Mouse (Mus musculus): ENCODE results near the gene Aco1. TPM values are rescaled to one million over a fixed set of nuclear protein-coding genes. Genes with fewer than 3 reads are reported as not detected.

Aco1 gene
- polyA plus RNA-seq, 1 experiment: 35.5 TPM

GRCm38 (mm10) chr4:40220437-40220836 is 77.6 kb downstream of the Aco1 start:
- H3K4me2 ChIP-seq (ENCODE audit: low read depth): no peak overlapping the region
- H3K79me2 ChIP-seq (ENCODE audit: control insufficient read depth, insufficient read depth): no peaks in the 10 kb centered on the region
- no peak overlapping the region for H3K4me3 ChIP-seq
- H3K36me3 ChIP-seq (ENCODE audit: control insufficient read depth, insufficient read depth): no peaks in the 10 kb centered on the region
- TF ChIP-seq MAX (IDR thresholded peaks at IDR 0.05; ENCODE audit: low read depth): no peak
- no peak for TF ChIP-seq MYOG (IDR thresholded peaks at IDR 0.05; ENCODE audit: control insufficient read depth in 1 of 3, insufficient read depth in 1 of 3, insufficient read length in 2 of 3, low read depth in 2 of 3)
- TF ChIP-seq USF1 (IDR thresholded peaks at IDR 0.05; ENCODE audit: low read depth): no peak
- TF ChIP-seq MYOD1 (IDR thresholded peaks at IDR 0.05; ENCODE audit: control insufficient read depth in 1 of 3, insufficient read length in 2 of 3, low read depth in 2 of 3): no peak
- H3K27me3 ChIP-seq (ENCODE audit: control insufficient read depth, insufficient read depth, insufficient read length): no peaks in the 10 kb centered on the region
- H3ac ChIP-seq (ENCODE audit: control insufficient read depth, insufficient read length): no peak overlapping the region

DNA sequence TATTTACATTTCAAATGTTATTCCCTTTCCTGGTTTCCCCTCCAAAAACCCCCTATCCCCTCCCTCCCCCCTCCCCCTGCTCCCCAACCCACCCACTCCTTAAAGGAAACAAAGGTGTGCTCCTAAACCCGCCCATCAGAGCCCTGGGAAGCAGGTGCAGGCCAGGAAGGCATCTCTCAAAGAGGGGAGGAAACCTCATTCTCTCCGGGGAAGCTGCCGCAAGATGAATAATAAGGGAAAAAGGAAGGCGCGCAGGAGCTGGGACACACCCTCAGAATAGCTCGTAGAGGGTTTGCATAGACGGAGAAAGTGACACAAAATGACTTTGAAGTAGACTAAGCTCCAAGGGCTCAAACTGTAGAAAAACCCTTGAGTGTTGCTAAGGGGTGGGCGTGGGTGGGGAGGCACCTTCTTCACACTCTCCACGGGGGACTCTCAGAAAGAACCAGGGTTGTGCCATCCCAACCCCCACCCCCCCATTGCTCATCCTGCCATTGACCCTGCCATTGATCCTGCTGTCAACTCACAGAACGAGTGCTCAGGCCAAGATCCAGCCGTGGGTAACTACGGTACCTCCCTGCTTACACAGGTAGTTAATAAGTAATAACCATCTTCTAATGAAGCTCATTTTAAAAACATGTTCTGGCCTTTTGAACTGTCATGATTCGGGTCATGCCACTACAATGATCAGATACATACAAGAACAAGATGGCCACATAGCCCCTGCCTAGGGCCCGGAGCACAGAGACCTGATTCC is 78.3 kb downstream of the Aco1 start:
- Histone ChIP-seq H3K4me2 (ENCODE audit: low read depth) (no peak overlapping the region), H3K4me3 (no peak overlapping the region), H3K27me3 (ENCODE audit: control insufficient read depth, insufficient read depth, insufficient read length) (no peaks in the 10 kb centered on the region), H3K79me2 (ENCODE audit: control insufficient read depth, insufficient read depth) (no peaks in the 10 kb centered on the region), H3K36me3 (ENCODE audit: control insufficient read depth, insufficient read depth) (no peaks in the 10 kb centered on the region), H3ac (ENCODE audit: control insufficient read depth, insufficient read length) (no peak overlapping the region)
- TF ChIP-seq SRF (IDR thresholded peaks at IDR 0.05; ENCODE audit: control insufficient read depth, insufficient read length, low read depth) (no peak), POLR2AphosphoS2 (IDR thresholded peaks at IDR 0.05; ENCODE audit: insufficient read length, low read depth) (no peak), TCF12 (IDR thresholded peaks at IDR 0.05; ENCODE audit: insufficient read depth, poor library complexity, severe bottlenecking) (no peak), E2F4 (IDR thresholded peaks at IDR 0.05; ENCODE audit: insufficient read depth) (no peak), CEBPB (IDR thresholded peaks at IDR 0.05; ENCODE audit: insufficient read depth, poor library complexity, severe bottlenecking) (no peak), MYOD1 (IDR thresholded peaks at IDR 0.05; ENCODE audit: control insufficient read depth in 1 of 3, insufficient read length in 2 of 3, low read depth in 2 of 3) (no peak), MAX (IDR thresholded peaks at IDR 0.05; ENCODE audit: low read depth) (no peak), REST (IDR thresholded peaks at IDR 0.05; ENCODE audit: insufficient read depth, insufficient read length) (no peak), POLR2A (IDR thresholded peaks at IDR 0.05; ENCODE audit: insufficient read length, low read depth) (no peak), TCF3 (IDR thresholded peaks at IDR 0.05; ENCODE audit: insufficient read length, low read depth) (no peak), USF1 (IDR thresholded peaks at IDR 0.05; ENCODE audit: low read depth) (no peak)

- no peak overlapping the region for H3K4me2 ChIP-seq (ENCODE audit: low read depth)
- H3K36me3 ChIP-seq (ENCODE audit: control insufficient read depth, insufficient read depth): no peaks in the 10 kb centered on the region
- H3K27me3 ChIP-seq (ENCODE audit: control insufficient read depth, insufficient read depth, insufficient read length): no peaks in the 10 kb centered on the region
- H3K4me3 ChIP-seq: no peak overlapping the region
- TF ChIP-seq TCF3 (IDR thresholded peaks at IDR 0.05; ENCODE audit: insufficient read length, low read depth) (no peak), REST (IDR thresholded peaks at IDR 0.05; ENCODE audit: insufficient read depth, insufficient read length) (no peak), CEBPB (IDR thresholded peaks at IDR 0.05; ENCODE audit: insufficient read depth, poor library complexity, severe bottlenecking) (no peak), SRF (IDR thresholded peaks at IDR 0.05; ENCODE audit: control insufficient read depth, insufficient read length, low read depth) (no peak), MYOD1 (IDR thresholded peaks at IDR 0.05; ENCODE audit: control insufficient read depth in 1 of 3, insufficient read length in 2 of 3, low read depth in 2 of 3) (no peak), MAX (IDR thresholded peaks at IDR 0.05; ENCODE audit: low read depth) (no peak), MYOG (IDR thresholded peaks at IDR 0.05; ENCODE audit: control insufficient read depth in 1 of 3, insufficient read depth in 1 of 3, insufficient read length in 2 of 3, low read depth in 2 of 3) (no peak), POLR2AphosphoS2 (IDR thresholded peaks at IDR 0.05; ENCODE audit: insufficient read length, low read depth) (no peak)
- H3ac ChIP-seq (ENCODE audit: control insufficient read depth, insufficient read length): no peak overlapping the region
- no peaks in the 10 kb centered on the region for H3K79me2 ChIP-seq (ENCODE audit: control insufficient read depth, insufficient read depth)
Measured at GRCm38 (mm10) chr4:40221876-40222585, 79.2 kb downstream of the Aco1 start.

DNA sequence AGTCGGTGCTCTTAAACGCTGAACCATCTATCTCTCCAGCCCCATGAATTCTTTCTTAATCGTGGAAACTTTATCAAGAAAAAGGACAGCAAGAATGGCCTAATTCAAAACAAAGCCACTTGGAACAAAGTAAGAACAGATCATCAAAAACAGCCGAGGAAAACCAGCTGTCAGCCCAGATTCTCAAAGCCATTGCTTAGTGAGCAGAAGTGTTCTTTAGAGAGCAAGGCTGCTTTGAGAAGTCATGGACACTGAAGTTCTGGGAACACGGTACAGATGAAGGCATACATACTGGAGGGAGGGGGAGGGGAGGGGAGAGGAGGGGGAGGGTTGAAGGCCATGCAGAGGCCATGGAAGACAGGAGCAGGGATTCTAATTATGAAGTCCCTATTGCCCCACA is 83.2 kb downstream of the Aco1 start:
- Histone ChIP-seq H3K79me2 (ENCODE audit: control insufficient read depth, insufficient read depth) (no peaks in the 10 kb centered on the region), H3K36me3 (ENCODE audit: control insufficient read depth, insufficient read depth) (no peaks in the 10 kb centered on the region), H3K27me3 (ENCODE audit: control insufficient read depth, insufficient read depth, insufficient read length) (no peaks in the 10 kb centered on the region), H3ac (ENCODE audit: control insufficient read depth, insufficient read length) (no peak overlapping the region), H3K4me2 (ENCODE audit: low read depth) (no peak overlapping the region), H3K4me3 (no peak overlapping the region)
- TF ChIP-seq REST (IDR thresholded peaks at IDR 0.05; ENCODE audit: insufficient read depth, insufficient read length) (no peak), MYOD1 (IDR thresholded peaks at IDR 0.05; ENCODE audit: control insufficient read depth in 1 of 3, insufficient read length in 2 of 3, low read depth in 2 of 3) (no peak)

GRCm38 (mm10) chr4:40227131-40227530 is 84.2 kb downstream of the Aco1 start:
- H3K27me3 ChIP-seq (ENCODE audit: control insufficient read depth, insufficient read depth, insufficient read length): no peaks in the 10 kb centered on the region
- H3K79me2 ChIP-seq (ENCODE audit: control insufficient read depth, insufficient read depth): no peaks in the 10 kb centered on the region
- no peak overlapping the region for H3ac ChIP-seq (ENCODE audit: control insufficient read depth, insufficient read length)
- TF ChIP-seq REST (IDR thresholded peaks at IDR 0.05; ENCODE audit: insufficient read depth, insufficient read length) (no peak), TCF3 (IDR thresholded peaks at IDR 0.05; ENCODE audit: insufficient read length, low read depth) (no peak), POLR2AphosphoS2 (IDR thresholded peaks at IDR 0.05; ENCODE audit: insufficient read length, low read depth) (no peak), E2F4 (IDR thresholded peaks at IDR 0.05; ENCODE audit: insufficient read depth) (no peak), CEBPB (IDR thresholded peaks at IDR 0.05; ENCODE audit: insufficient read depth, poor library complexity, severe bottlenecking) (no peak), MAX (IDR thresholded peaks at IDR 0.05; ENCODE audit: low read depth) (no peak), TCF12 (IDR thresholded peaks at IDR 0.05; ENCODE audit: insufficient read depth, poor library complexity, severe bottlenecking) (no peak), POLR2A (IDR thresholded peaks at IDR 0.05; ENCODE audit: insufficient read length, low read depth) (no peak), SRF (IDR thresholded peaks at IDR 0.05; ENCODE audit: control insufficient read depth, insufficient read length, low read depth) (no peak), USF1 (IDR thresholded peaks at IDR 0.05; ENCODE audit: low read depth) (no peak), MYOD1 (IDR thresholded peaks at IDR 0.05; ENCODE audit: control insufficient read depth in 1 of 3, insufficient read length in 2 of 3, low read depth in 2 of 3) (no peak), MYOG (IDR thresholded peaks at IDR 0.05; ENCODE audit: control insufficient read depth in 1 of 3, insufficient read depth in 1 of 3, insufficient read length in 2 of 3, low read depth in 2 of 3) (no peak)
- no peak overlapping the region for H3K4me2 ChIP-seq (ENCODE audit: low read depth)
- H3K4me3 ChIP-seq: no peak overlapping the region
- no peaks in the 10 kb centered on the region for H3K36me3 ChIP-seq (ENCODE audit: control insufficient read depth, insufficient read depth)
